Mouse (Mus musculus) neural tube, embryonic 13.5 days (tissue): ENCODE data around the gene Ubr4. TPM values are rescaled to one million over a fixed set of nuclear protein-coding genes. Genes with fewer than 3 reads are reported as not detected.

Experiments
- ATAC-seq: fragments of 200-750 bp; cut with Nextera tagmentation; 2 replicates; pipeline ENCODE4 v1.8.0; 2017; ENCODE audit warnings: low read depth, mild to moderate bottlenecking, moderate TSS enrichment, moderate library complexity
- H3K27ac ChIP-seq: fragments of 300-500 bp; sonication (generic); replicated peaks from 2 replicates; pipeline ENCODE4 v1.5.1; 2015; ENCODE audit warnings: moderate library complexity, mild to moderate bottlenecking, inconsistent platforms
- H3K27me3 ChIP-seq: fragments of 300-500 bp; sonication (generic); 2 replicates; pipeline ENCODE4 v1.6.1; 2015; ENCODE audit warnings: mild to moderate bottlenecking, inconsistent platforms
- H3K36me3 ChIP-seq: fragments of 300-500 bp; sonication (generic); 2 replicates; pipeline ENCODE4 v1.6.1; 2015; ENCODE audit warnings: mild to moderate bottlenecking, inconsistent platforms
- H3K4me1 ChIP-seq: fragments of 300-500 bp; sonication (generic); replicated peaks from 2 replicates; pipeline ENCODE4 v1.6.1; 2015; ENCODE audit warnings: inconsistent platforms
- H3K4me2 ChIP-seq: fragments of 300-500 bp; sonication (generic); 2 replicates; pipeline ENCODE4 v1.6.1; 2015; ENCODE audit warnings: inconsistent platforms, mild to moderate bottlenecking, moderate library complexity
- H3K4me3 ChIP-seq: fragments of 300-500 bp; sonication (generic); 2 replicates; pipeline ENCODE4 v1.5.1; 2015; ENCODE audit warnings: mild to moderate bottlenecking, inconsistent platforms
- H3K9ac ChIP-seq: fragments of 300-500 bp; sonication (generic); 2 replicates; pipeline ENCODE4 v1.6.1; 2015; ENCODE audit warnings: moderate library complexity, mild to moderate bottlenecking, inconsistent platforms
- H3K9me3 ChIP-seq: fragments of 300-500 bp; sonication (generic); 2 replicates; pipeline ENCODE4 v1.6.1; 2016; ENCODE audit warnings: inconsistent platforms
- WGBS: fragments of 180-500 bp; shearing (Covaris S2); methylation state at CpG from one replicate; pipeline ENCODE4 v1.1.7; 2015; 5-methylcytosine and 5-hydroxymethylcytosine counted together
- polyA plus RNA-seq: library from polyadenylated mRNA; unstranded; fragments of >200 nt; fragmentation: Nextera tagmentation; extraction: Ambion mirVana; gene quantifications from 2 replicates; pipeline ENCODE4 v1.2.1, GENCODE M21; 2015

Ubr4 gene
- polyA plus RNA-seq, 1 experiment from 2014 or later: 74.8 TPM

DNA sequence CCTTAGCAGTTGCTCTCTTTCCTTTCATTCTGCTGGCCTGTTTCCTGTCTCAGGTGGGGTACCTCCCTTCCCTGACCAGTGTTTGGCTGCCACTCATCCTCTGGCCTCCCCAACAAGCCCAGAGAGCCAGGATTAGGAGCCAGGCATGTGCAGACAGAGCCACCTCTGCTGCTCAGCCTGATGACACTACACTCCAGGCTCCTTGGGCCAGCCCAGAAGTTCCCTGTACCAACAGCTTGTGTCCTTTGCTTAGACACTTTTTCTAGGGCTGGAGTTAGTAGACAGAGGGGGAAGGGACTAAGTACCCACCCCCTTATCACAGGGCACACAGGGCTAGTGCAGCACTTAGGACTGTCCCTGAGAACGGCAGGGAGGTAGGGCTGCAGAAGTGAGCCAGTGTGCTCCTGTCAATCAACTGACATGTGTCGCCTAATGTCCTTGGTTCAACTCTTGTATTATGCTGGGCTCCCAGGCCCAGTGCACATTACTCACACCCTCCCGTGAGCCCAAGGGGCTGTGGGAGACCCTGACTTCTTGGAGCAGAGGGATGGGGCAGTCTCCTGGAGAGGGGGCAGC is 139.9 kb downstream of the Ubr4 start:
- 74% methylated on average over 3 of the region's 3 CpGs for WGBS
- Histone ChIP-seq H3K9ac (no peak overlapping the region), H3K27me3 (no peaks in the 10 kb centered on the region), H3K4me1 (no peaks in the 10 kb centered on the region), H3K9me3 (no peaks in the 10 kb centered on the region), H3K4me2 (no peak overlapping the region), H3K4me3 (no peak overlapping the region), H3K36me3 (peaks cover 46% of the 10 kb centered on the region), H3K27ac (no peak overlapping the region)
- ATAC-seq: no peak

DNA sequence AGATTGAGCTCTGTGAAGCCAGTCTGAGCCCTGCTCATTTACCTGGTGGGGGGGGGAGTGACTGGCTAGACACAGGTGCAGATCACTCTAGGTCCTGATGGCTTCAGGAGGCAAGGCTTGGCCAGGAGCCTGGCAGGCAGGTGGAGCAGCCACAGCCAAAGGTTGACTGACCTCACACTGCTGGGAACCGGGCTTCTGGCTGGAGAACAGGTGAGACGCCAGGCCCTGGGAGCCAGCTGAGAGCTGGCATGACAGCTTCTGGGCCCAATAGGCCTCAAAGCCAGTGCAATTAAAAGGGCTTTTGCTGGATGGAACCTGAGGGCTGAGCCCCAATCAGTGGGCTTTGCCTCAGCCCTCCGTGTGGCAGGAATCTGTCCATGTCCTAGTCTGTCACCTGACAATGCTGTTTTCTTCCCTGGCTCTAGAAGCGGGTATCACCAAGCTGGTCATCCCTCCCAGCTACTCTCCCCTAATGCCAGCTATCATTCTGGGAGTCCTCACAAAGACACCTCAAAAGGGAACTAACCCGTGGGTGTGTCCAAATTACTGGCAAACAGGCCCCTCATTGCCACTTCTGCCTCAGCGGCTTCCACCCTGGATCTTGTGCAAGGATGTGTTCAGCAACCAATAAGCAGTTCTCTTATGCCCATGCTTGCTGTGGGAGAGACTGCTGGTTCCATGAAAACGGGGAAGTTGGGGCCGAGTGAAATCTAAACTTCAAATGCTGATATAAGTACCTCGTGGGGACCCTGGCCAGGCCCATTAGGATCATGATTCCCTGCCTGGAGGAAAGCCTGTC is 141.0 kb downstream of the Ubr4 start:
- no peak overlapping the region for H3K4me3 ChIP-seq
- no peak for ATAC-seq
- H3K27me3 ChIP-seq: no peaks in the 10 kb centered on the region
- no peaks in the 10 kb centered on the region; the same call in 1 of the 2 replicates for H3K4me1 ChIP-seq
- no peak overlapping the region for H3K4me2 ChIP-seq
- H3K36me3 ChIP-seq: peaks cover 35% of the 10 kb centered on the region
- no peaks in the 10 kb centered on the region for H3K9me3 ChIP-seq
- WGBS: 77% methylated on average over 9 of the region's 9 CpGs
- no peak overlapping the region for H3K27ac ChIP-seq
- no peak overlapping the region for H3K9ac ChIP-seq

GRCm38 (mm10) chr4:139500814-139501213 is 148.4 kb downstream of the Ubr4 start:
- no peaks in the 10 kb centered on the region for H3K27me3 ChIP-seq
- H3K4me1 ChIP-seq: no peaks in the 10 kb centered on the region; the same call in 1 of the 2 replicates
- ATAC-seq: no peak
- H3K9me3 ChIP-seq: 0 out of 2 replicates have a peak, but pooled peaks cover 3% of the 10 kb centered on the region
- no peaks in the 10 kb centered on the region for H3K36me3 ChIP-seq
- 50% methylated on average over 14 of the region's 14 CpGs for WGBS
- no peak overlapping the region for H3K27ac ChIP-seq
- H3K4me2 ChIP-seq: no peak overlapping the region
- H3K4me3 ChIP-seq: no peak overlapping the region
- H3K9ac ChIP-seq: no peak overlapping the region

DNA sequence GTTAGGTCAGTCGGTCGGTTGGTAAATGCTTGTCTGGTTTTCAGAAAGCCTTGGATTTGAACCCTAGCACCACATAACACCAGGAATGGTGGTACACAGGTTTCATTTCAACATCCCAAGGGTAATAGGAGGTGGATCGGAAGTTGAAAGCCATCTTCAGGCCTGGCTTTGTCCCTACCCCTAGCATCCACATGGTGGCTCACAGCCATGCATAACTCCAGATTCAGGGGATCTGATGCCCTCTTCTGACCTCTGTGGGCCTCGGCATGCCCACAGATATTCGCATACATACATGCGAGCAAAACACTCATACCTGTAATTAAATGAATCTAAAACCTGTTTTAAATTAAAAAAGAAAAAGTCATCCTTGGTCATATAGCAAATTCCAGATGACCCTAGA is 149.3 kb downstream of the Ubr4 start:
- no peak overlapping the region for H3K4me2 ChIP-seq
- ATAC-seq: no peak
- H3K27ac ChIP-seq: no peak overlapping the region
- H3K4me1 ChIP-seq: no peaks in the 10 kb centered on the region; the same call in 1 of the 2 replicates
- no peak overlapping the region for H3K9ac ChIP-seq
- 88% methylated on average over 6 of the region's 6 CpGs for WGBS
- H3K36me3 ChIP-seq: no peaks in the 10 kb centered on the region
- H3K9me3 ChIP-seq: 0 out of 2 replicates have a peak, but pooled peaks cover 5% of the 10 kb centered on the region
- no peaks in the 10 kb centered on the region for H3K27me3 ChIP-seq
- no peak overlapping the region for H3K4me3 ChIP-seq

DNA sequence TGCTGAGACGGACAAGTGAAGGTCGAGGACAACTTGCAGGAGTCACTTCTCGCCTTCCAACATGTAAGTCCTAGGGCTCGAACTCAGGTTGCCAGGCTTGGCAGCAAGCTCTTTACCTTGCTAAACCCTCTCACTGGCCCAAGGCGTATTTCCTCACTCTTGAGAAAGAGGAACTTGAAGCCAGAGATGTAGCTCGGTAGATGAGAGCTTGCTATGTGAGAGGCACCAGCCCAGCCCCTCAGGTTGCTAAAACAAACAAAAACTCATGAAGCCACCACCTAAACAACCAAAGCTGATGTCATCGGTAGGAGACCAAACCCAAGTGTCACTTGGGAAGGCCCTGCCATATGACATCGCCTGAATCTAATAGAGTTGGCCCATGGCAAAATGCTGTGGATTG is 151.5 kb downstream of the Ubr4 start:
- no peak overlapping the region for H3K4me2 ChIP-seq
- H3K9ac ChIP-seq: no peak overlapping the region
- 89% methylated on average over 8 of the region's 8 CpGs for WGBS
- H3K4me1 ChIP-seq: no peaks in the 10 kb centered on the region
- no peak overlapping the region for H3K4me3 ChIP-seq
- H3K9me3 ChIP-seq: 0 out of 2 replicates have a peak, but pooled peaks cover 5% of the 10 kb centered on the region
- ATAC-seq: no peak
- H3K27me3 ChIP-seq: no peaks in the 10 kb centered on the region
- no peak overlapping the region for H3K27ac ChIP-seq
- H3K36me3 ChIP-seq: no peaks in the 10 kb centered on the region

DNA sequence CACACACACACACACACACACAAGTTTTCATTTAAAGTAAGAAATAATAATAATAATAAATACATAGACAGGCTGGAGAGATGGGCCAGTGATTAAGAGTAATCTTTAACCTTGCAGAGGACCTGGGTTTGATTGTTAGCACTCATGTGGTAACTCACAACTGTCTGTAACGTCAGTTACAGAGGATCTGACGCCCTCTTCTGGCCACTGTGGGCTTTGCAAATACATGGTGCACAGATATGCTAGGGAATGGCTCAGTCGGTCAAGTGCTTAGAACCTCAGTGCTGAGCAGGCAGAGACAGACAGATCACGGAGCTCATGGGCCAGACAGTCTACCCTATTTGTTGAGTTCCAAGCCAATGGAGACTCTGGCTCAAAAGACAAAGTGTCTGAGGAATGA is 153.3 kb downstream of the Ubr4 start:
- H3K4me1 ChIP-seq: no peaks in the 10 kb centered on the region
- no peak overlapping the region for H3K9ac ChIP-seq
- no peak overlapping the region for H3K4me3 ChIP-seq
- no peaks in the 10 kb centered on the region for H3K27me3 ChIP-seq
- H3K27ac ChIP-seq: no peak overlapping the region
- H3K36me3 ChIP-seq: no peaks in the 10 kb centered on the region
- whole genome bisulfite sequencing: 79% methylated on average over 4 of the region's 4 CpGs
- no peak overlapping the region for H3K4me2 ChIP-seq
- no peak for ATAC-seq
- 0 out of 2 replicates have a peak, but pooled peaks cover 5% of the 10 kb centered on the region for H3K9me3 ChIP-seq

GRCm38 (mm10) chr4:139506727-139507126 is 154.3 kb downstream of the Ubr4 start:
- H3K4me1 ChIP-seq: no peaks in the 10 kb centered on the region
- WGBS: 92% methylated on average over 11 of the region's 11 CpGs
- H3K9ac ChIP-seq: no peak overlapping the region
- no peak overlapping the region for H3K4me2 ChIP-seq
- no peaks in the 10 kb centered on the region for H3K36me3 ChIP-seq
- H3K4me3 ChIP-seq: no peak overlapping the region
- H3K9me3 ChIP-seq: 0 out of 2 replicates have a peak, but pooled peaks cover 5% of the 10 kb centered on the region
- no peak for ATAC-seq
- H3K27me3 ChIP-seq: no peaks in the 10 kb centered on the region
- no peak overlapping the region for H3K27ac ChIP-seq

DNA sequence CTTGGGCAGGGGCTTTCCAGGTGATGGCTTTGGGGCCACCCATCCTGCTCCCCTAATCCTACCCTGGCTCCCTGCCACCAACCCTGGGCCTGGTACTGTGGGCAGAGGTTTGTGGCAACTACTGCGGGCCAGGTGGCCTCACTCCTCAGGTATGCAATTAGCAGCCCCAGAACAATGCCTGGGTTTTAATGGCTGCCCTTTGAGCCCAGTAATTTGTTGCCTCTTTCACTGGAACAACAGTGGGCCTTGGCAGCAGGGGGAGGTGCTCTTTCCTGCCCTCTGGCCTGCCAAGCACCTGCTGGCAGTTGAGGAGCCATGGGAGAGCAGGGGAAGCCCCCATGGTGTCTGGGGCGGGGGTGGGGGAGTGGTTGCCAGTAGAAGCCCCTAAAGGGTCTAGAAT is 156.7 kb downstream of the Ubr4 start:
- no peaks in the 10 kb centered on the region for H3K4me1 ChIP-seq
- no peak overlapping the region for H3K27ac ChIP-seq
- no peaks in the 10 kb centered on the region for H3K27me3 ChIP-seq
- 54% methylated on average over 2 of the region's 2 CpGs for WGBS
- no peak overlapping the region for H3K4me2 ChIP-seq
- no peak overlapping the region for H3K9ac ChIP-seq
- no peak for ATAC-seq
- H3K4me3 ChIP-seq: no peak overlapping the region
- H3K36me3 ChIP-seq: no peaks in the 10 kb centered on the region
- 0 out of 2 replicates have a peak, but pooled peaks cover 5% of the 10 kb centered on the region for H3K9me3 ChIP-seq

GRCm38 (mm10) chr4:139511557-139511956 is 159.1 kb downstream of the Ubr4 start:
- H3K4me2 ChIP-seq: no peak overlapping the region
- no peaks in the 10 kb centered on the region for H3K4me1 ChIP-seq
- no peak overlapping the region for H3K9ac ChIP-seq
- WGBS: 88% methylated on average over 2 of the region's 2 CpGs
- no peak for ATAC-seq
- H3K27ac ChIP-seq: no peak overlapping the region
- H3K9me3 ChIP-seq: no peaks in the 10 kb centered on the region
- H3K4me3 ChIP-seq: no peak overlapping the region
- no peaks in the 10 kb centered on the region for H3K36me3 ChIP-seq
- H3K27me3 ChIP-seq: no peaks in the 10 kb centered on the region

- no peak for ATAC-seq
- no peaks in the 10 kb centered on the region for H3K9me3 ChIP-seq
- H3K4me3 ChIP-seq: no peak overlapping the region
- H3K4me2 ChIP-seq: no peak overlapping the region
- H3K36me3 ChIP-seq: no peaks in the 10 kb centered on the region
- H3K27me3 ChIP-seq: no peaks in the 10 kb centered on the region
- no peak overlapping the region for H3K27ac ChIP-seq
- 92% methylated on average over 2 of the region's 2 CpGs for WGBS
- H3K4me1 ChIP-seq: no peaks in the 10 kb centered on the region
- H3K9ac ChIP-seq: no peak overlapping the region
Measured at GRCm38 (mm10) chr4:139512985-139513384, 160.6 kb downstream of the Ubr4 start.

DNA sequence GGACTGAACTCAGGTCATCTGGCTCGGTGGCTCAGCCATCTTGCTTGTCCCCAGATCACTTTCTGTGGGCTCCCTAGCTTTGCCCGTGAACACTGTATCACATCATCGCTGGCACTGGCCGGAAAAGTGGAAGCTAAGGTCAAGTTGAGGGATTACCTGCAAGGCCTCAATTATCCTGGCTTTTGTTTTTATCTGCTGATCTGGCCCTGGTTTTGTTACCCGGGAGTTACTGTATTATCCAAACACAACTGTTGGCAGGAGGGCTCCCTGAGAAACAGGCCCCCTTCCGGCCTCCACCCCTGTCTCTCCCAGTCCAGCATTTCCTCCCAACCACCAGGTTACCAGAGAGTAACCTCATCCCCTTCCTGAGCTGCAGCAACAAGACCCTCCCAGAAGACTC is 166.8 kb downstream of the Ubr4 start:
- no peak for ATAC-seq
- H3K4me3 ChIP-seq: no peak overlapping the region
- no peaks in the 10 kb centered on the region for H3K9me3 ChIP-seq
- H3K4me2 ChIP-seq: no peak overlapping the region
- H3K4me1 ChIP-seq: no peaks in the 10 kb centered on the region
- no peak overlapping the region for H3K27ac ChIP-seq
- H3K36me3 ChIP-seq: no peaks in the 10 kb centered on the region
- no peaks in the 10 kb centered on the region for H3K27me3 ChIP-seq
- WGBS: 85% methylated on average over 6 of the region's 6 CpGs
- no peak overlapping the region for H3K9ac ChIP-seq

DNA sequence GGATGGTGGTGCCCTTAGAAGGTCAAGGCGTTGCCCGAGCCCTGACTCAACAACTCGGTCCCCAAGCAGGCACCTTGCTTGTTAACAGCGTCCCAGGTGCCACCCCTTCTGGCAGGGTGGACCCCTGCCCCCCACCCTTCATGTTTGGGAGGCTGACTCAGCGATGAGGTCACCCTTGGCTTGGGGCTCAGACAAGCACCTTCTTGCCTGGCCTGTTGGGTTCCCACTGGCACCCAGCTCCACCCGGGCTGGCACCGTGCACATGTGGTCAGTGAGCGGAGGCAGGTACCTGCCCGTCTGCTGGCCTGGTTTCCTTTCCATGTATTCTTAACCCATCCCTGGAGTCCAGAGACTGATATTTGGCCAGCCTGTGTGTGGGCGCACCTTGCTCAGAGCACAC is 169.5 kb downstream of the Ubr4 start:
- ATAC-seq: no peak
- Histone ChIP-seq H3K4me1 (peaks cover 4% of the 10 kb centered on the region; the same call in 1 of the 2 replicates), H3K4me3 (no peak overlapping the region), H3K4me2 (no peak overlapping the region), H3K36me3 (no peaks in the 10 kb centered on the region), H3K27ac (no peak overlapping the region), H3K9me3 (no peaks in the 10 kb centered on the region), H3K9ac (no peak overlapping the region), H3K27me3 (no peaks in the 10 kb centered on the region)
- whole genome bisulfite sequencing: 87% methylated on average over 10 of the region's 10 CpGs
